Mouse (Mus musculus) lung, embryonic 14.5 days (tissue): Measurements from ENCODE around the gene Slc30a7. TPM values are rescaled to one million over a fixed set of nuclear protein-coding genes. Genes with fewer than 3 reads are reported as not detected.

Experiments used
- ATAC-seq: fragments of 200-750 bp; cut with Nextera tagmentation; 2 replicates; pipeline ENCODE4 v1.8.0; 2017; ENCODE audit warnings: mild to moderate bottlenecking, moderate TSS enrichment, moderate library complexity; ENCODE audit not compliant: insufficient read depth
- DNase-seq: peaks from one replicate; pipeline ENCODE4 v3.0.0-alpha.2; 2015
- H3K27ac ChIP-seq: fragments of 300-500 bp; sonication (generic); 2 replicates; pipeline ENCODE4 v1.5.1; 2014; ENCODE audit warnings: low read depth, mild to moderate bottlenecking, moderate library complexity
- H3K27me3 ChIP-seq: fragments of 300-500 bp; sonication (generic); 2 replicates; pipeline ENCODE4 v1.6.1; 2014; ENCODE audit warnings: low read length, control low read depth; ENCODE audit not compliant: insufficient read depth
- H3K36me3 ChIP-seq: fragments of 300-500 bp; sonication (generic); 2 replicates; pipeline ENCODE4 v1.6.1; 2014; ENCODE audit warnings: control low read depth; ENCODE audit not compliant: insufficient read depth
- H3K4me1 ChIP-seq: fragments of 300-500 bp; sonication (generic); 2 replicates; pipeline ENCODE4 v1.6.1; 2014; ENCODE audit warnings: antibody characterized with exemption, control low read depth; ENCODE audit not compliant: insufficient read depth
- H3K4me2 ChIP-seq: fragments of 300-500 bp; sonication (generic); 2 replicates; pipeline ENCODE4 v1.6.1; 2014; ENCODE audit warnings: mild to moderate bottlenecking
- H3K4me3 ChIP-seq: fragments of 300-500 bp; sonication (generic); 2 replicates; pipeline ENCODE4 v1.5.1; 2014; ENCODE audit warnings: low read depth, low read length
- H3K9ac ChIP-seq: fragments of 300-500 bp; sonication (generic); 2 replicates; pipeline ENCODE4 v1.6.1; 2014
- H3K9me3 ChIP-seq: fragments of 300-500 bp; sonication (generic); 2 replicates; pipeline ENCODE4 v1.6.1; 2016; ENCODE audit warnings: low read depth, low read length, control low read depth
- CTCF ChIP-seq: IDR thresholded peaks from 2 replicates; pipeline ENCODE4 v1.5.1; 2016; ENCODE audit warnings: antibody characterized with exemption, low read depth
- WGBS: fragments of 180-500 bp; shearing (Covaris S2); extraction: QIAGEN DNeasy Blood & Tissue Kit; methylation state at CpG from one replicate; pipeline ENCODE4 v1.1.7; 2014; 5-methylcytosine and 5-hydroxymethylcytosine counted together
- polyA plus RNA-seq: library from polyadenylated mRNA; unstranded; fragments of >200 nt; fragmentation: Nextera tagmentation; extraction: Ambion mirVana; gene quantifications from 2 replicates; pipeline ENCODE4 v1.2.1, GENCODE M21; 2014

The Slc30a7 gene
- polyA plus RNA-seq, 1 experiment from 2014 or later = 34.3 TPM

DNA sequence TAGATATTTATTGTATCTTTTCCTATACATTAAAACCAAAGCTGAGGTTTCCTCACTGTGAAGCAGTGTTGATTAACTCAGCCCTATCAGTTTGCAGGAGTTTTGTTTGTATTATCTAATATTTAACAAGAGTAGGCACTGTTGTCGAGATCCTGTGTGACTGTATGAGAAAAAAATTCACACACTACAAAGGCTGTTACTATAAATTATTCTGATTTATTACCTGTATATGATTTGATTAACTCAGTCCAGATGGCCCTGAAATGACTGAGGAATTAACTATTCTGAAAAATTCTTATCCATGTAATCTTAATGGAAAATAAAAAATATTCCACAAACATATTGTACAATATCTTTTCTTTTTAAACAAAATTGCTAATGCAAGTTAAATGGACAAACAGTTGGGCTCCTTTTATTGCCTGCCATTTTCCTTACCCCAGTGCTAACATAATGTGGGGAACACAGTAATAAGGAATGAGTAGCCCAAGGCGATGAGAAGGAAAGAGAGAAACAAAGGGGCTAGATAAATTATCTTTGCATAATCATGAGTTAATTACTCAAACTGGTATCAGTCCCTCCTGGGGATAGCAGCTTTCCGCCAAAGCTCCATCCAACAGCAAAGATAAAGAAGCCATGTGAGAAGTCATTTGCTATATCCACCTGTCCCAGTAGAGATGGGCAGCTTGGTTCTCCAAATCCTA is 57.8 kb downstream of the Slc30a7 start:
- 67% methylated on average over 3 of the region's 3 CpGs for WGBS
- DNase-seq = no peak
- no peak for TF ChIP-seq CTCF
- no peak for ATAC-seq
- Histone ChIP-seq H3K27ac (no peak overlapping the region), H3K4me2 (no peak overlapping the region), H3K27me3 (no peaks in the 10 kb centered on the region), H3K4me3 (no peak overlapping the region), H3K4me1 (no peaks in the 10 kb centered on the region), H3K36me3 (peaks cover 60% of the 10 kb centered on the region), H3K9me3 (no peaks in the 10 kb centered on the region), H3K9ac (no peak overlapping the region)

DNA sequence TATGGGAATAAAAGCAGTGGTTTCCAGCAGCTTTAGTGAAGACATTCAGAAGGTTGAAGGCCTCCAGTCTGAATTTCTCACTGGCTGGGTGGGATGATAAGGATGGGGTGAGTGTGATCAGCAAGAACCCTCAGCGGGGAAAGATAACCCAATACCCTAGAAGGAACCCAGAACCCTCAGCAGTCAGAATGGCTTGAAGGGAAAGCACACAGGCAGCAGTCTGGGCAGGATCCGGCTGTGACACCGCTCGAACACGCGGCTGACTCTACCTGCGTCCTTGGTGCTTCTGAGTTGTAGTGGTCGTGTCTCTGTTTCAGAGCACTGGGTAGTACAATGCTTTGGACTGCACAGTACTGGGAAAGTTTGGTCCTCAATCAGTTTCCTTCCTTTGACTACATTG is 60.9 kb downstream of the Slc30a7 start:
- no peak for TF ChIP-seq CTCF
- ATAC-seq (no peak), DNase-seq (no peak)
- no peak overlapping the region for H3K4me3 ChIP-seq
- 92% methylated on average over 8 of the region's 8 CpGs for WGBS
- no peaks in the 10 kb centered on the region for H3K4me1 ChIP-seq
- H3K27me3 ChIP-seq = no peaks in the 10 kb centered on the region
- no peak overlapping the region for H3K9ac ChIP-seq
- no peak overlapping the region for H3K4me2 ChIP-seq
- no peak overlapping the region for H3K27ac ChIP-seq
- peaks cover 54% of the 10 kb centered on the region for H3K36me3 ChIP-seq
- H3K9me3 ChIP-seq = no peaks in the 10 kb centered on the region

DNA sequence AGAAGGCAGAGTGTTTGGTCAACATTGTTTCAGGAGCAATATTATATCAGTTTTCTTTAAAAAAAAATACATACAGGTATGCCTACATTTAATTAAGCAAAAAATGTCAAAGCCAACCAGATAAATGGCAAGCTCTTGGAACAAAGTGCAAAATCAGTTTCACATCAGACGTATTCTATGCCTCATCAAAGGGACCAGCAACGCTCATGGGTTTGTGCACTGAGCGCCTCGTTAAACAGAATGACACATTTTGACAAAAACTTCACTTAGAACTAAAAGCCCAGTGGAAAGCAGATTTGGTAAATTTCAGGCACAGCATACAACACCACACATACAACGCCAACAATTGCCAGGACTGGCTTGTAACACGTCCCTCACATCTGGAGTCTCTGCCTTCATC is 62.8 kb downstream of the Slc30a7 start:
- H3K4me2 ChIP-seq = no peak overlapping the region
- no peak for TF ChIP-seq CTCF
- no peak overlapping the region for H3K4me3 ChIP-seq
- H3K4me1 ChIP-seq = no peaks in the 10 kb centered on the region
- 95% methylated on average over 6 of the region's 6 CpGs for WGBS
- no peak overlapping the region for H3K9ac ChIP-seq
- ATAC-seq = no peak
- H3K9me3 ChIP-seq = no peaks in the 10 kb centered on the region
- H3K36me3 ChIP-seq = peaks cover 49% of the 10 kb centered on the region
- no peaks in the 10 kb centered on the region for H3K27me3 ChIP-seq
- no peak overlapping the region for H3K27ac ChIP-seq
- no peak for DNase-seq

DNA sequence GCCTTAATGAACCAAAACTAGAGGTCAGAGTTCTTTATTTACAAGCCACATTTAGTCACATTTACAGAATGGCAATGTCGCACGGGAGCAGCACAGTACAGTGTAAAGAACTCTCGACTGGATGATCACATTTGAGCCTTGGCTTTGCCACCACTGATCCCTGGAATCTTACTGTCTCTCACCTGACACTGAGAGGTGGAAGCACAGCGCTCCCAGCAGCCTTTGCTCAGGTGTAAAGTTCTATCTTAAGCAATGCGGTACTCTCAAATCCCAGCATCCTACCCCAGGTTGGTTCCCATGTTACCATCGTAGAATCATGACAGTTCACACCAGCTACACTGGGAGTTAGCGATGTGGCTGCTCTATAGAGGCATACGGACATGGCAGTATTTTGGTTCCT is 65.7 kb downstream of the Slc30a7 start:
- WGBS = 91% methylated on average over 8 of the region's 8 CpGs
- H3K4me2 ChIP-seq = no peak overlapping the region
- DNase-seq (no peak), ATAC-seq (no peak)
- H3K4me3 ChIP-seq = no peak overlapping the region
- H3K4me1 ChIP-seq = no peaks in the 10 kb centered on the region
- H3K27me3 ChIP-seq = no peaks in the 10 kb centered on the region
- H3K9me3 ChIP-seq = no peaks in the 10 kb centered on the region
- no peak overlapping the region for H3K9ac ChIP-seq
- TF ChIP-seq CTCF = no peak
- no peak overlapping the region for H3K27ac ChIP-seq
- H3K36me3 ChIP-seq = peaks cover 36% of the 10 kb centered on the region

DNA sequence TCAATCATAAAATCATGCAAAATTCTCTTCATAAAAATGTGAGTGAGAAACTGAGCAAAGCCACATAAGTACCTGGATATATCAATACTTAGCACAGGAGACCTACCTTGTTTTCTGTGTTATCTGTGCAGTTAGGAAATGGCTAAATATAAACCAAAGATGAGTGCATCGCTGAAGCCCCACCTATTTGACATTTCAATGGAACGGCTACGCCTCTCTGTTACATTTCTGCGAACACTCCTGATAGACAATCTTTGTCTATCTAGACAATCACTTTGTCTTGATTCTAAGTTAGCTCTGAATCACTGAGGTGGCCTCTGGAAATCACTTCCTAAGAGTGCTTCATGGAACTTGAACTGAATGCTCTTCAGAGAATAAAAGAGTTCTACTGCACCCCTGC is 66.7 kb downstream of the Slc30a7 start:
- DNase-seq (no peak), ATAC-seq (no peak)
- no peak overlapping the region for H3K27ac ChIP-seq
- peaks cover 32% of the 10 kb centered on the region for H3K36me3 ChIP-seq
- H3K4me2 ChIP-seq = no peak overlapping the region
- no peak overlapping the region for H3K9ac ChIP-seq
- H3K4me3 ChIP-seq = no peak overlapping the region
- no peak for TF ChIP-seq CTCF
- no peaks in the 10 kb centered on the region for H3K4me1 ChIP-seq
- H3K27me3 ChIP-seq = no peaks in the 10 kb centered on the region
- WGBS = 90% methylated on average over 4 of the region's 4 CpGs
- H3K9me3 ChIP-seq = no peaks in the 10 kb centered on the region

DNA sequence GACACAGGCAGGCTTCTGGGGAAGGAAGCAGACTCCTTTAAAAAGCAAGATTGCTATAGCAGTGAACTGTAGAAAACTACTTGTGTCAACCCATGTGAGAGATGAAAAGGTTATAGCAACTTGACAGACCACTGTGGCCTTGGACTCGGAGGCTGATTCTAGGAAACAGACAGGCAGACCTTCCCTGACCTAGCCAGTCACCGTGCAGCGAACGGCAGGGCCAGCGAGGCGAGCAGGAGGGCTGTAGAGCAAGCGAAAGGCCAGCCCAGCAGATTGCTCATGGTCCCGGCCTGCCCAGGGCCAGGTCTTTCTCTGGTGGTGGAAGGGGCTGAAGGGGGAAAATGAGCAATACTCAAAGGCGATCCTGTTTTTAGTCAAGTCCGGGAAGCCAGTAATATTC is 69.4 kb downstream of the Slc30a7 start:
- Histone ChIP-seq H3K9me3 (no peaks in the 10 kb centered on the region), H3K4me3 (no peak overlapping the region), H3K4me2 (no peak overlapping the region), H3K4me1 (no peaks in the 10 kb centered on the region), H3K27ac (no peak overlapping the region), H3K27me3 (no peaks in the 10 kb centered on the region), H3K9ac (no peak overlapping the region), H3K36me3 (peaks cover 20% of the 10 kb centered on the region)
- TF ChIP-seq CTCF = no peak
- WGBS = 85% methylated on average over 10 of the region's 10 CpGs
- DNase-seq = no peak
- no peak for ATAC-seq

DNA sequence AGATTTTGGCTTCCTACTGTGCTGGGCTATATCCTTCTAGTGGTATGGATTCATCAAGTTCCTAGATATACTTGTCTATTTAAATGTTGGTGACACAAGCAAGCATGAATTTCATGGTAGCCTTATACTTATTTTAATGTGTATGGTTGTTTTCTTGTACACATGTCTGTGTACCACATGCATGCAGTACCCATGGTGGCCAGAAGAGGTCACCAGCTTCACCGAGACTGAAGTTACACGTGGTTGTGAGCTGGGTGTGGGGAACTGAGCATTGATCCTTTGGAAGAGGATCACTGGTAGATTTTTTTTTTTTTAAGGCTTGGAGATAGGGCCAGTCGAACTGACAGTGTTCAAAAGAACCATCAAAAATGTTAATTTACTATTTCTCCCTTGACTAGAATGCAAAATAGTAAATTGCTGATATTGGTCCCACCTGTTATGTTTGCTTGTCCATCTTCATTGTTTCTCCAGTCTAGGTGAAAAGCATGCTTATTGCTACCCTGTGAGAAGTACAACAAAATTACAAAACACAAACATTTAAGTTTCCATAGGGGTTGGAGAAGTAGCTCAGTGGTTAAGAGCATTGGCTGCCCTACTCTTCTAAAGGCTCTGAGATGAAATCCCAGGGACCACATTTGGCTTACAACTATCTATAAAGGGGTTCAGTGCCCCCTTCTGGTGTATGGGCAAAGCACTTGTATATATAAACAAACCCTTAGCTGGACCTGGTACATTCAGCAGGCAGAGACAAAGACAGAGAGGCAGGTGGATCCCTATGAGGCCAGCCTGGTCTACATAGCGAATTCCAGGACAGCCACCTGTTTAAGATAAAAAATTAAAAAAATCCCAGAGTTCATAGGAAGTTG is 70.2 kb downstream of the Slc30a7 start:
- Histone ChIP-seq H3K27me3 (no peaks in the 10 kb centered on the region), H3K36me3 (peaks cover 13% of the 10 kb centered on the region), H3K9me3 (no peaks in the 10 kb centered on the region), H3K27ac (no peak overlapping the region), H3K4me3 (no peak overlapping the region), H3K9ac (no peak overlapping the region), H3K4me2 (no peak overlapping the region), H3K4me1 (no peaks in the 10 kb centered on the region)
- DNase-seq (peak; percentile 74), ATAC-seq (no peak)
- WGBS = 55% methylated on average over 4 of the region's 4 CpGs
- TF ChIP-seq CTCF = peak; percentile 80
